Mouse (Mus musculus) ES-CJ7 (cell line): ENCODE data around the gene Vsir.

ENCODE experiments used
- DNase-seq: peaks from one replicate; pipeline ENCODE4 v3.0.0; 2011; ENCODE audit warnings: low read depth, low spot score

The Vsir gene

DNA sequence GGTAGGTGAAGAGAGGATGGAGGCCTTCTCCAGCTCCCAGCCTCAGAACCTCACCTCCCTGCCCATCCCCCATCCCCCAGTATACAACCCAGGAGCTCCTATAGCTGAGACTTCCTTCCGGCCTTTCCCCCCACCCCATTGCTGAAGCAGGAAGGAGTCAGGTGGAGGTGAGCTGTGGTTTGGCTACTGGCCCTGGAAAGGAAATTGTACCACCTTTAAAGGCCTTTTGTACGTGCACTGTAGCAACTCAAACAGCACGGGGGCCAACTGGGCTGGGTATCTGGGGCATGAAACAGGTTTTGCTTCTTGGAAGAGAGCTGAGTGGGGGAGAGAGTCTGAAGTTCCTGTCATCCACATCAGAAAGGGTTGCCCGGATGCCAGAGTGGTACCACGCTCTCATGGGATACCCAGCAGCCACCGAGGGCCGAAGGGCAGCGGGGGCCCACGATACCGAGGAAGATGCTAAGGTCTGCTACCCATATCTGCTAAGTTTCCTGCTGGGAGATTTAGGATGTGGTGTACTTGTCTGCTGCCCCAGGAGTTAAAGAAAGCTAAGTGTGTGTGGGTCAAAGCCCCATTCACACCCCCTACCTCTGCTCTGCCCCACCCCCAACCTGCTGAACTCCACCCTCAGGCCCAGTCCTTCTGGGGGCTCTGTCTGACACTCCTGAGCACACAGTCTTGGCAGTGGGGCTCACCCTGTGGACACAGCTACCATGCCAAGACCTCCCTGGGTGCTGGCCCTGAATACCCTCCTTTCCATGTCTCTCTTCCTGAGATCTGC lies 34.7 kb downstream of the Vsir start:
- DNase-seq, result no peak

DNA sequence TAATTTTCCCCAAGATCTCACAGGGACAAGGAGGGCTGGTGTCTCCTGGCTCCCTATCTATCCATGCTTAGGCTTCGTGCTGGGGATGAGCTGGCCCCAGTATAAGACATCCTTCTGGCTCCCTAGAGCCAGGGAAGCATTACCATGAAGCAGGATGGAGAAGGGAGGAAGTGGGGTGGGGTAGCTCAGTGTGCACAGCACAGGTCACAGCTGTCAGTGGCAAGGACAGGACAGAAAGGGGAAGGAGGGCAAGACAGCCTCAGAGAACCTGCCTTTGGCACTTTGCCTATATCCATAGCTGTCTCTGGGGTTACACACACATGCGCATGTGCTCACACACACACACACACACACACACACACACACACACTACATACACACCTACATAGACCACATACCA lies 41.7 kb downstream of the Vsir start:
- no peak for DNase-seq

DNA sequence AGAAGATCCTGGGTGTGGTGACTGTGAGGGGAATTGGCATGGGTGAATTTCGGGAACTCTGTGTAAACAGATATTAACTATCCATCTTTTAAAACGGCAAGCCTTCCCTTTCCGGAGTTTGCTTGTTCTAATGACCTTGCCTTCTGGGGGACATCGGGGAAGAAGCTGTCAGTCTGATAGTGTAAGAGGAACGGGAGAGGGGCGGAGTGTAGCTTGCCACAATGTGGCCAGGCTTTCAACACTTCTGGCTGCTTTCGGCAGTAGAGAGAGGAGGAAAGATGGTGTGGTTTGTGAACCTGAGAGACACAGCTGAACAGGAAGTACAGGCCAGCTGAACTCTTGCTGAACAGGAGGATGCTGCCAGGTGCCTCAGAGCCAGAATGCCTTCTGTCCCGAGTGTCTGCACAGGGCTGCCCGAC lies 42.8 kb downstream of the Vsir start:
- no peak for DNase-seq

DNA sequence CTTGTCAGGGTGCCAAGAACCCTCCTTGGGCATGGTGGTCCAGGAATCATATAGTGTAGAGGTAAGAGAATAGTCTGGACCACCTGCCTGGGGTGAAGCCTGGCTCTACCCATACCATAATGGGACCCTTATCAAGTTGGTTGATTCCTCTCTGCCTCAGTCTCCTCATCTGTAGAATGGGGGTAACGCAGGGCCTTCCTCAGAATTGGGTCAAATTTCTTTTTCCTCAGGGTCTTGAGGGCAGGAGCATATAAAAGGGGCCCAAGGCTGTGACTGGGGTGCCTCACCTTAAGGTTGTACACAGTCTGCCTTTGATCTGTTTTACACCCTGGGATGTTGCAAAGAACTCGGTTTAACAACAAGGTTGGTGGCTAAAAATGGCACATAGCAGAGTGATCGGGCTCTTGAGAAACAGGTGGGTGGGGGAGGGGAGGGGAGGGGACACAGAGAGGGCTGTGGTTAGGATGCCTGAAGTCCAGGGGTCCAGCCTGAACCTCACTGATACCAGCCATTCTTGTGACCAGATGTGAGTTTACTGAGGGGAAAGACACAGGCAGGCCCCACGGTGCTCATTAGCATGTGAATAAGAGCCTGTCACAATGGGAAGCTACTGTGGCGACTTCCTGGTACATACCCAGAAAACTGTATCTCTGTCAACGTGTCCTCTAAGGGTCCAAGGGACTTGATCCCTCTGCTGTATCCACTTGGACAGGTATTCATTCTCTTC lies 43.7 kb downstream of the Vsir start:
- DNase-seq, result peak; percentile 40

DNA sequence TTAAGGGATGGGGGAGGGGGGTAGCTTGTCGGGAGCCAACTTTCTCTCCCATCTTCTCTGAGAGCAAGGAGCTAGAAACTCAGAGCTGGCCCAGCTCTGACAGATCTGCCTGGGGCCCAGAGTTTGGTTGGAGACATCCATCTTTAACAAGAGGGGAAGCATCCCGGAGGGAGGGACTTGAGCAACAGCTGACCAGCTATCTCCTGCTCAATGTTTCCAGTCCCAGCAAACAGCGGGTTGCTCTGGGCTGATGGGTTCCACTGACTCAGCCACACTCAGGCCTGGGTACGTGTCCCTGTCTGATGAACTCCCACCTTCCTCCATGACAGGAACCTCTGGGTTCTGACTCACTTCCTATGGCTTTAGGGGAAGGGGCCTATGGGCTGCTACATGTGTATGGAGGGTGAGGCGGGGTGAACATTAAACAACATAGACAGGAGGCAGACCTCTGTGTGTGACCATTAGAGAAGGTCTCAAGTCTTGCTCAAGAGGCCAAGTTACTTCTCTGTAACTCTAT lies 44.3 kb downstream of the Vsir start:
- no peak for DNase-seq

DNA sequence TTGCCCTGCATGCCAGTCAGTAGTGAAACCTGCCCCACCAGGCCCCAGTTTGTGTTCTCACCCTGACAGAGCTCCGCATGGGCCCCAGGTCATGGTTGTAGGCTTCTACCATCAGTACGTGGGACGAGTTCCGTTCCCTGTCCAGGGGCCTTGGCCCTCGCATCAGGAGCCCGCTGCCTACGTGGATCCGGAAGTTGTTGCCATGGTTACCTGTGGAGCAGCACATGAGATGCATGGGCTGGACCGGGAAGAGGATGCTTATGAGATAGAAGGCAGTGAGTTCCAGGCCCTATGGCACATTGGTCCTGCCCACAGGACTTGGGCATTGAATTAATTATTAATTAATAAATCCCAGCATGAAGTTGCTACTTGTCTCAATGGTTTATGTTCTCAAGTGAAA lies 45.0 kb downstream of the Vsir start:
- DNase-seq, result no peak

DNA sequence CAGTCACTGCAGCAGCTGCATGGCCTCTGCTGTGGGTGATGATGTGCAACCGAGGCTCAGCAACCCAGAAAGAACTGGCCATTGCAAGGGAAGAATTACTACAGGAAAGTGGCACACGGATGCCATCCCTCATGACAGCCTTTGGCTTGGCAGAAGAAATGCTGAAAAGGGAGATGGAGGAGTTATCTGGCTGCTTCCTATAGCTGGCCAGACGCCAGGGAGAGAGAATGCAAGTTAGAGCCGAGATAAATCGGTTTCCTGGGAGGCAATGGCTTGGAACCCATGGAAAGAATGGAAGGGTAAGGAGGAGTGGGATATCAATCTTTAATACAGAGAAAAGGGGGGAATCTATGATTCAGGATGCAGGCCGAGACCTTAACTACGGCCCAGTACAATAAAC lies 48.3 kb downstream of the Vsir start:
- DNase-seq, result no peak

DNA sequence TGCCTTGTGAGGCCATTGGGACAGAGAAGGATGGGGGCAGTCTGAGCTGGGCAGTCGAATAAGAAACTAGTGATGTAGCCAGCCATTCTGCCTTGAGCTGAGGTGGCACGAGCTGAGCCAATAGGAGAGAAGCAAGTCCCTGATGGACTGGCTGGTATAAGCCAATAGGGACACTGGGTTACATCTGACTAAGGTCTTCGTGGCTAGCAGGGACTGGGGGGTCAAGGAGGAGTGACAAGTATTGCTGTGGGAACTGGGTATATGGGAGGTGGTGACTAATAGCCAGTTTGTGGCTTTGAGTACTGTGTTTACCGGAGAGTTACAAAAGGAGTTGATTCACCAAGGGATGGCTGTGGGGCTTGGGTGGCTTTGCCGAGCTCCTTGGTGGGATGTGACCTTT lies 49.0 kb downstream of the Vsir start:
- no peak for DNase-seq

DNA sequence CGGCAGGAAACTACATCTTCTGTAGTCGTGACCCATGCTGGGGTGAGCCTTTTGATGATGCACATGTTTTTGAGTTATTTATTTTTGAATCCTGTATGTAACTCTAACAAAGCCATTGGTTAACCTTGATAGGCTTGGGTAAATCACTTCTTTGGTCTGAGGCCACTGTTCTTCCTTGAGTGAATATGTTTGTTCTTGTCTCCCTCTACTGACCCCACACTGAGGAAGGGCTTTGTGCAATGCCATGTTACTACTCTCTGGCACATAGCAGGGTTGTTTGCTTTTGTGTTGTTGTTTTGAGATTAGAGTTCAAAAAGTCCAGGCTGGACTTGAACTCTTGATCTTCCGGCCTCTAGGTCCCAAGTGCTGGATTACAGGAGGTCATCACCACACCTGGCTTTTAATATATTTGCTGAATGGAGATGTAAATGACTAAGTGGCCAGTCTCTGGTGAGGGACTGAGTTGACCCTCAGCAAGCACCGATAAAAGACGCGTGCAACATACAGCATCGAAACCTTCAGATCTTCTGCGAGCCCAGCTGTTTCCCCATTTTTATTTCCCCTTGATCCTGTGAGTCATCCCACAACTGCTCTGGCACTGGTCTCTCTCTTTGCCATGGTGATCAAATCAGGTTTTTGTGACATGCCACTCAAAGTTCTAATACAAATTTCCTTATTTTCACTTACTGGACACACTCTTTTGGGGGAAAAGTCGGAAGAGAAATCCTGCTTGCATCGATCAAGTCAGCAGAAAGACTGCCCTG lies 51.6 kb downstream of the Vsir start:
- no peak for DNase-seq

DNA sequence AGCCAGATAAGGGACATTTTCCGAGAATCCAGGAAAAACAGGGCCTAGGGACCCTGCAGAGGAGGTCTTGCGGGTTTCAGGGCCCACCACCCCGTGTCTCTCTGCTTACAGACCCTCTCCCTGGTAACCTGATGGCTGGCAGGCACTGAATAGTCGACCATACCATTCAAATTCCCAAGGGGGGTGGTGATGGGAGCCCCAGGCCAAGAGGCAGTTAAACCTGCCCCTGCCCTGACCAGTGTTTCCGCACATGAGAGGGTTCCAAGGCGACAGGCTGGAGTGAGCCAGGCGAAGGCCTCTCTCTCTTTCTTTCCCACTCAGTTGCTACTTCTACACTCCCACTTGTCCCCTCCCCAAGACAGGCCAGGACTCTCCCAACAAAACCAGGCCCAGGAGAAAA lies 52.8 kb downstream of the Vsir start, which contains the start of gene Gm17455:
Gm17455 (plus strand) TSS at position 278 of the 400 bp plus-strand sequence.
- DNase-seq, result no peak

DNA sequence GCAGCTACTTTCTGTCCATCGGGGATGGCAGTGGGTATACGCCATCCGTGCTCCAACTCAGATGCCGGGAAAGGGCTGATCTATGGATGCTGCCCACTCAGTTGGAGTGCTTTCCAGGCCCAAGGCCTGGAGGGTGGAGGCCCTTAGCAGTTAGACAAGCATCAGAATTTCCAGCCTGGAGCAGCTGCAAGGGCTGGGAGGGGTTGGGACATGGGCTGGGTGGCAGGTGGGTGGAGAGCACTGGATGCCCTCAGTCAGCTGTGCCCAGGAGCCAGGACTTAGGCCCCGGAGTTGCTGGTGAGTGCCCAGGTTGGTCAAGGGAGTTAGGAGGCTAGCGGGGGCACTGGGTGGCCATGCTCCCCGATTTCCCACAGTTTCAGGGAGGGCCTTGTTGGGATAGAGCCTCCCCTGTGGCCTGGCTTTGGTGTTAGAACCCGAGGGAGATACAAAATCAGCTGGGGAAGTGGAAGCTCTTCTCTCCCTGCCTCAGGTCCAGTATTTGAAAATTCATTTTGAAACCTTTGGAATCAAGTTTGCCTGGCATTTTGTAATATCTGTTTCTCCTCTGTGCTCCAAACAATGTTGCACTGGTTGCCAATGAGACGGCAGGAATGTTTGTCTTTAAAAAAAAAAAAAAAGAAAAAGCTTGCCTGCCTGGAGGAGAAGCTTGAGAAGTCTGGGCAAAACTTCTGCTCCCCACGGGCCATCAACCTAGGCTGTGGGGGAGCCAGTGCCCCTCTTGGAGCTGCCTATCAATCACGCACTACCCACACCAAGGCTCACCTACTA lies 54.0 kb downstream of the Vsir start:
- no peak for DNase-seq

DNA sequence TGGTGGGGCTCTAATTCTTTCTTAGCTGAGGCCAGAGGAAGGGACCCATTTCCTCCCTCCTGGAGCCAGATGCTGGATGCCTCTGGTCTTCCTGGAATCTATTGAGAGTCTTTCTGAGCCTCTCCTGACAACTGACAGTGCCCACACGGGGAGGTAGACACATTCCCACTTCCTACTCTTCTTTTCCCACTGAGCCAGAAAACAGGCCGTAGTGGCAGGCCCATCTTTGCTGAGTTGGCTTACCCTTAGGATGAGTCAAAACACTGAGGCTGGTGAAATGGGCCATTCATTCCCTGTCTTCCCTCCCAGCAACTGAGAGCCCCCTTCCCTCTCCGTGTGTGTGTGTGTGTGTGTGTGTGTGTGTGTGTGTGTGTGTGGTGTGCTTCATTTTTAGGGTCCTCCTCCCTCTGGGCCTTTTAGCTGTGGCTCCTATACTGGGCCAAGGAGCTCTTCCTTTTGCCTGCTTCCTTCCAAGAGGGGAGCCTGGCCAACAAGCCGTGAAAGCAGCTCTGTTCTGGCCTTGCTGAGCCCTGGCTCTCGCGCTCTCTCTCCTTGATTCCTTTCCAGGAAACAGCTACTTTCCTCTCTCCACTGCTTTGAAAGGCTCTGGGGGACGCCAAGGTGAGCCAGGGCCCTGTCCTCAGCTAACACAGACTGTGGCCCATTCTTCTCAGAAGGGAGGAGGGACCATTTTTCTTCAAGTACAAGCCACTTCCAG lies 59.0 kb downstream of the Vsir start:
- DNase-seq, result no peak

DNA sequence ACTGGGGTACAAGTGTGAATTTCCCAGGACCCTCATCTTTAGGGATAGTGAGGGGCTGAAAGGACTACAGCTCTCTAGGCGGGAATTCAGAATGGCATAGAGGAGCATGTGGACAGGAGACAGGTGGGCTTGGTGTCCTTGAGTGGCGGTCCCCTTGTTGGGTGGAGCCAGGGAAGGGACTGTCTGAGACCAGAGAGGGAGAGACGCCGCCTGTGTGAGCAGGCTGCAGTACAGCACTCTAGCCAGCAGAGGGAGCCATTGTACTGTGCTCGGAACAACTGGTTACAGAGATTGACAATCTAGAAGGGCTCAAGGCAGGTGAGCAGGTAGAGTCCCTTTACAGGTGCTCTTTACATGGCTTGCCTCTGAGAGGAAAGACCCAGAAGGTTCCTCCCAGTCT lies 61.2 kb downstream of the Vsir start:
- peak; percentile 55 for DNase-seq

DNA sequence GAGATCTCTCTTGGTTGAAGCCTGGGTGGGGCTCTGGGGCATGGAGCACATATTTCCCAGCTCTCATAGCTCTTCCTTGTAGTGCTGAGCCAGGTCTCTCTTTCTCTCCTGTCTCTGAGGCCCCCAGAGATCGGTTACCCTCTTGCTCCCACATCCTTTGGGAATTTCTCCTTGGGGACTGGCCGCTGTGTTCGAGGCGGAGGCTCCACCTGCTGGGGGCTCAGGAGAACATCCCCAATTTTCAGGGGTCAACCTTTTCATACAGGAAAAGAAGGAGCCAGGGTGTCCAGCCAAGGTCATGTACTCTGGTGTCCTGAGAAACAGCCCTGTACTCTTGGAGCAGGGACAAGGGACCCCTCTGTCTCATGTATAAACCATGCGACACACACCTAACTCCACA lies 65.1 kb downstream of the Vsir start:
- peak; percentile 35 for DNase-seq

DNA sequence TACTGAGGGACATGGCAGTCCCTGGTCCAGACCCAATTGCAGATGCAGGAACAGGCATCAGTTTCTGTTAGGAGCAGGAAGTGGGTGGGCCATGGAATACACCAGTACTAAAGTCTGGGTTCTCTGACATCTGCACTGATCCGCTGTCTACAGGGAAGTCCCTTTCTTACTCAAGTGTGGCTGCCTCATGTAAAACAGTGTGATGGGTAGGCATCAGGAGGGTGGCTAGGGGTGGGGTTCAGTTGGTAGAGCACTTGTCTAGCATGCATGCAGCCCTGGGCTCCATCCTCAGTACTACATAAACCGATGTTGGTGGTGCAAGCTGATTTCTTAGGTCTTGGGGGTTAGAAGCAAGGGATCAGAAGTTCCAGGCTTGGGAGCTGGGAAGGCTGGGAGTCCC lies 67.1 kb downstream of the Vsir start:
- DNase-seq, result no peak

DNA sequence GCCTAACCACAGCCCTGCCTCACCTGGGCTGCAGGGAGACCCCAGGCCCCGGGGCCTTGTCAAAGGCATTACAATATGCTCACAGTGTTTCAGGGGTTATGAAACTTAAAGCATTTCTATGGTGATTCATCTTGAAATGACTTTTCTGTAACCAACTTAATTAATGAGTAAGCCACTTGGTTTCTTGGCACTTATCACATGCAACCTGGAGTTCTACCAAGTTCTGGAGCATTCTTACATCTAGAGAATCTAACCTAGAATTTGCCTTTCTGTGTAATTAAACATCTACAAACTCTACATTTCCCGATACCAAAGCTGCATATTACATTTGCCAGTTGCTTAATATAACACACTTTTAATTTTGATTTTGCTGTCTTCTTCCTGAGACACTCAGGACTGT lies 70.4 kb downstream of the Vsir start:
- no peak for DNase-seq

DNA sequence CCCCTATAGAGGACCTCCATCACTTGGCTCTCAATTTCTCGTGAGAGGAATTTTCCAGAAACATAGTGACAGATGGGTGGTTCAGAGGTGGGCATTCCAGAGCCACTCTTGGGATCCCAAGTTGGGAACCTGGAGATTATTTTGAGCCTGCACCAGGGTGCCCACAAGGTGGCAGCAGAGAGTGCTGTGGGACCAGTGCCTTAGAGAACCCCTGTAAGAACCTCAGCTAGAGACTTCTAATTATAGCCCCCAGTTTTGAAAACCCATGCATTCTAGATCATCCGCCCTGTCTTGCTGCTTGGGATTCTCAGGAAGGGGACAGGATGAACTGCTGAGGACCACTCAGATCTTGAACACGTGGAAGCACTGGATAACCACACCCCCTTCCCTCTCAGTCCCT lies 71.5 kb downstream of the Vsir start:
- DNase-seq, result peak; percentile 66

DNA sequence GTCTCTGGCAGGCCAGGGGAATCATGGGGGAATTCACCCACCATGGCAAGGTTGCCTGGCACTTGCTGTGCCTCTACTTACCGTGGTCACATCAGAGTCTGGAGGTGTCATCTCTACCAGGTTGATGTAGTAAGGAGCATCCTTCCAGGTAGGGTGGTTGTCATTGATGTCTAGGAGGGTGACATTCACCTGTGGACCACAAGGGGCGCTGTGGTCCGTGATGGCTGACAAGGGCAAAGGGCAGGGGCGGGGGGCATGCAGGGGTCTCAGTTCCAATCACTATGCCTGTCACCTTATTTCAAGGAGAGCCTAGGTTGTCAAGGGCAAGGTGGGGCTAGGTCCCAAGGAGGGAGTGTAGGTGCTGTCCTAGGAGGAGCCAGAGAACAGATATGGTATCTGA lies 73.0 kb downstream of the Vsir start:
- peak; percentile 45 for DNase-seq
